Mouse (Mus musculus) heart, embryonic 10.5 days (tissue): ENCODE results near the gene Nle1. TPM values are rescaled to one million over a fixed set of nuclear protein-coding genes. Genes with fewer than 3 reads are reported as not detected.

Experiments
- DNase-seq: peaks from one replicate; pipeline ENCODE4 v3.0.0-alpha.2; 2017; ENCODE audit warnings: low spot score
- H3K27ac ChIP-seq: fragments of 300-500 bp; sonication (generic); 2 replicates; pipeline ENCODE4 v1.5.1; 2016; ENCODE audit warnings: mild to moderate bottlenecking
- H3K27me3 ChIP-seq: fragments of 300-500 bp; sonication (generic); 2 replicates; pipeline ENCODE4 v1.6.1; 2016; ENCODE audit warnings: mild to moderate bottlenecking; ENCODE audit not compliant: poor library complexity, insufficient read depth, severe bottlenecking
- H3K36me3 ChIP-seq: fragments of 300-500 bp; sonication (generic); 2 replicates; pipeline ENCODE4 v1.6.1; 2016; ENCODE audit warnings: mild to moderate bottlenecking, moderate library complexity
- H3K4me1 ChIP-seq: fragments of 300-500 bp; sonication (generic); 2 replicates; pipeline ENCODE4 v1.6.1; 2016; ENCODE audit warnings: mild to moderate bottlenecking
- H3K4me3 ChIP-seq: fragments of 300-500 bp; sonication (generic); 2 replicates; pipeline ENCODE4 v1.5.1; 2016; ENCODE audit warnings: mild to moderate bottlenecking, moderate library complexity
- H3K9me3 ChIP-seq: fragments of 300-500 bp; sonication (generic); 2 replicates; pipeline ENCODE4 v1.6.1; 2016; ENCODE audit warnings: mild to moderate bottlenecking, moderate library complexity
- WGBS: fragments of 180-500 bp; shearing (Covaris S2); methylation state at CpG from one replicate; pipeline ENCODE4 v1.1.7; 2016; 5-methylcytosine and 5-hydroxymethylcytosine counted together
- polyA plus RNA-seq: library from polyadenylated mRNA; unstranded; fragments of >200 nt; fragmentation: Nextera tagmentation; extraction: Ambion mirVana; gene quantifications from 2 replicates; pipeline ENCODE4 v1.2.1, GENCODE M21; 2016

Gene Nle1
- polyA plus RNA-seq, 1 experiment from 2014 or later, result 37.7 TPM

DNA sequence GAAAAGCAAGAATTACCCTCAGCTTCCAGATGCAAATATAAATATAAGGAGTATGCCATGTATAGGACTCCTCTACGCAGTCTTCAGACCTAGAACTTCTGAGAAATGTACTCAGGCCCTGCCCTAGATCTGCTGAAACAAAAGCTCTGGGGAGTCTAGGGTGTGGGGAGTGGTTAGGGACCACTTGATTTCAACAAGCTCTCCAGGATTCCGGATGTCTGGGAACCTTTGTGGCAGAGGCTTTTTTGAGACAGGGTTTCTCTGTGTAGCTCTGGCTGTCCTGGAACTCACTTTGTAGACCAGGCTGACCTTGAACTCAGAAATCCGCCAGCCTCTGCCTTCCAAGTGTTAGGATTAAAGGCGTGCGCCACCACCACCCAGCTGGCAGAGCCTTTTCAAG, 2.4 kb downstream of the Nle1 start:
- Histone ChIP-seq H3K4me3 (no peak overlapping the region), H3K36me3 (peaks cover 62% of the 10 kb centered on the region), H3K27me3 (no peaks in the 10 kb centered on the region), H3K9me3 (no peaks in the 10 kb centered on the region), H3K27ac (no peak overlapping the region), H3K4me1 (peaks cover 35% of the 10 kb centered on the region)
- no peak for DNase-seq
- 90% methylated on average over 5 of the region's 5 CpGs for WGBS

DNA sequence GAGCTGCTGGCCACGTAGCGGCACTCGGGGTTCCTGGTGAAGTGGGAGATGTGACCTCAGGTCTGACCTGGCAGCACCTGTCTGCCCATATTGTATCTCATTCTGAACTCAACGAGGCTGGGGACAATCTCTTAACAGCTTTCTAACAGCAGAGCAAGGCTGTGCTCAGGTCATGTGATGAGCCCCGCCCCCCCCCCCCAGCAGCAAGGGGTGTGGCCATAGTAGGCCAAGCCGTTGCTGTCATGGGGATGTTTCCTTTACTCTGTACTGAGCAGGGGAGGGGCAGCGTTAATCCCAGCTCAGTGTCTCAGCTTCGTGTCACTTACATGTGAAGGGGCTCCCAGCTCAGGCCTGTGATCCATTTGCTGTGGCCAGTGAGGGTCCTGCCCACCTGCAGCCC, 3.3 kb downstream of the Nle1 start:
- Histone ChIP-seq H3K27ac (no peak overlapping the region), H3K9me3 (no peaks in the 10 kb centered on the region), H3K27me3 (no peaks in the 10 kb centered on the region), H3K36me3 (peaks cover 70% of the 10 kb centered on the region), H3K4me3 (no peak overlapping the region), H3K4me1 (peaks cover 27% of the 10 kb centered on the region)
- no peak for DNase-seq
- WGBS, result 64% methylated on average over 8 of the region's 8 CpGs

DNA sequence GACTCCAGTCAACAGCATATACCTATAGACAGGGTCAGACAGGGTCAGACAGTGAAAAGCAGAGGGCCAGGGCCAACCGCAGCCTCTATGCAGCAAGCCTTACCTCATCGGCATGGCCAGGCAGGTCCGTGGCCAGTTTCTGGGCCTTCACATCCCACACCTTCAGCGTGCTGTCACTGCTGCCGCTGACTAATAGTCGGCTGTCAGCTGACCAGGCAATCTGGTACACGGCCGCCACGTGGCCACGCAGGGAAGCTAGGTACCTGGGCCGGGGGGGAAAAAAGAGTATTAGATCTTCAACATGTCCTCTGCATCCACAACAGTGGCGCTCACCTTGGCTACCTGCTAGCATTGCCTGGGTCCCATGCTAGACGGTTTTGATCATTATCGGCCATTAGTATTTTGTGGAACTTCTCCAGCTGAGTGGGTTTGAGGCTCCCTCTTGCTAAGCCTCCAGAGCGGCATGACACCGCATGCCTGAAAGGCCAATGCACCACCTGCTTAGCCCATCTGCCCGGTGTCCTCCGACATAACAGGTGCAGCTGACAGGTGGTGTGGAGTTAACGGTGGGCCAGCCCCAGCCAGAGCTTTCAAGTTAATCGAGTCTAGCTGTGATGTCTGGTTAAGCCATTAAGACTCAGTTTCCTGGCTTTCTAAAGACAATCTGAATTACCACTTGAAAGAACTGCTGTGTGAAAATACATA, 6.5 kb downstream of the Nle1 start:
- H3K4me3 ChIP-seq, result no peak overlapping the region
- H3K4me1 ChIP-seq, result peaks cover 7% of the 10 kb centered on the region; the same call in 1 of the 2 replicates
- no peaks in the 10 kb centered on the region for H3K27me3 ChIP-seq
- no peak for DNase-seq
- WGBS, result 95% methylated on average over 20 of the region's 20 CpGs
- peaks cover 83% of the 10 kb centered on the region for H3K36me3 ChIP-seq
- H3K27ac ChIP-seq, result no peak overlapping the region
- no peaks in the 10 kb centered on the region for H3K9me3 ChIP-seq

DNA sequence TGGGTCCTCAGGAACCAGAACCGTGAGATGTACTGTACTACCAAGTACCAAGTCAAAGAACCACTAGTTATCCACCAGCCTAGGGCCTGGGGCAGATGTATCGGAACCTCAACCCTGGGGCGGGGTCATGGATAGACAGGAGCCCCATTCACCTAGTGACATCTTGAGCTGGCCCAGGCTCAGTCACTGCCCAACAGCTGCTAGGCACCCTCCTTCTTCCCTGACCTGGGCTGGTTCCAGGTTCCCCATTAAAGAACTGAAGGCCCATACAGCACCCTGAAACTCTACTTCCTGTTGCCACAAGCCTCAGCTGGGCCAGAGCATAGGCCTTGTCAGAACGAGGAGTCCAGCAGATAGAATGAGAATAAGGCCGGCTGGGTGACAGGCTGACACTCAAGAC, 8.5 kb downstream of the Nle1 start:
- H3K4me1 ChIP-seq, result no peaks in the 10 kb centered on the region
- H3K27me3 ChIP-seq, result no peaks in the 10 kb centered on the region
- H3K4me3 ChIP-seq, result no peak overlapping the region
- no peak overlapping the region for H3K27ac ChIP-seq
- 87% methylated on average over 5 of the region's 5 CpGs for WGBS
- DNase-seq, result no peak
- H3K36me3 ChIP-seq, result peaks cover 63% of the 10 kb centered on the region
- no peaks in the 10 kb centered on the region for H3K9me3 ChIP-seq

DNA sequence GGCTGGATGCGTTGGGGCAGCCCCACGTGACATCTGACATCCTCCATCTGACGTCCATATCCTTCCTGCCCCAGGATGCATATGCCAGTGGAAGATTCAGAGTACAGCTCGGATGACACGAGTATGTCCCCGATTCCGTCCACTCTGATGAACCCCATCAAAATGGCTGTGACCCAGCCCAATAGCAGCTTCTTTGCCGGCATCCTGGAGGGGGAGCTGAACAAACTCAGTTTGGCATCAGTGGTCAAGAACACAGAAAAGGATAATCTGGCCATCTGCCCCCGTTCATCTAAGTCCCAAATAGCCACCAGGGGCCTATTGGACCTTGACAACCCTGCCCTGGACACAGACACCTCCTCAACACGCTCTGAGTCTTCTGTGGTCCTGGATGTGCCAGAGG, 10.7 kb downstream of the Nle1 start:
- Histone ChIP-seq H3K36me3 (peaks cover 41% of the 10 kb centered on the region), H3K4me1 (no peaks in the 10 kb centered on the region), H3K4me3 (no peak overlapping the region), H3K27me3 (0 out of 2 replicates have a peak, but pooled peaks cover 2% of the 10 kb centered on the region), H3K27ac (no peak overlapping the region), H3K9me3 (no peaks in the 10 kb centered on the region)
- 83% methylated on average over 10 of the region's 10 CpGs for WGBS
- no peak for DNase-seq

DNA sequence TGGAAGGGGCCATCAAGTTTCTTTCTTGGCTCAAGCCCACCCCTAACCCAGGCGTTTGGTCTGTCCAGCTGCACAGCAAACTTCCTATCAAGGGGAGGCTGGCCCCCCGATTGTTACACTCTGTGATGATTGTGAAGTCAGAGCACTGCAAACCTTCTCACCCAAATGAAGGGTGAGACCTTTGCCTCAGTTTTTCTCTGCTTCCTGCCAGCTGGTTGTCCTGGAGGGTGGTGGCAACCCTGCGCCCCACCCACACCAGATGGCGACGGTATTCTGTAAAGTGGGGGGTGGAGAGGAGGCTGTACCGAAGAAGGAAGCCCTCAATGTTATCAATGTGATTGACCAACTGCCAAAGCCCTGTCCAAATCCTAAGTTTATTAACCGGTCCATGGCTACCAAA, 16.3 kb downstream of the Nle1 start, which contains the start of gene Fndc8:
Fndc8 (plus strand) TSS at position 189 of the 400 bp plus-strand sequence.
- Histone ChIP-seq H3K27me3 (peaks cover 17% of the 10 kb centered on the region; the same call in 1 of the 2 replicates), H3K4me1 (peaks cover 19% of the 10 kb centered on the region), H3K36me3 (no peaks in the 10 kb centered on the region), H3K27ac (no peak within 1 kb of the TSS), H3K4me3 (no peak within 1 kb of the TSS), H3K9me3 (no peaks in the 10 kb centered on the region)
- DNase-seq, result no peak
- WGBS, result 50% methylated on average over 7 of the region's 7 CpGs

DNA sequence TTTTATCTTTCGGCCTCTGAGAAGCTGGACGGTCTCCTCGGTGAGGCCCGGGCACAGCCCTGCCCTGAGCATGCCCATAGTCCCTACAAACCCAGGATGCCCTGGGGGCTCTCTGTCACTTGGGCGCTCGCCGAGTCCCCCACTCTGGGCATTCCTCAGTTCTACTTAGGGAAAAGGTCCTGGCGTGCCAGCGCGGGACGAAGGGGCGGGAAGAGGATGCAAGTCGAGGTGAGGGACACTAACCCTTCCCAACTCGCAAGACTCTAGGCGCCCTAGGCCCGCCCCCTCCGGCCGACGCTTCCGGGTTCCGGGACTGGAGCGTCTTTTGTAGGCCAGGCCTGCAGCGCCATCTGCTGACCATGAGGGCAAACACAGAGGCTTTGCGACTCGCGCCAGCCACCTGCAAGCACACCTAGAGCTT, 17.9 kb downstream of the Nle1 start, which contains the start of gene Rad51d:
Rad51d (minus strand) TSS at position 273 of the 421 bp plus-strand sequence.
- Histone ChIP-seq H3K4me3 (peak within 1 kb of the TSS; percentile 85), H3K36me3 (no peaks in the 10 kb centered on the region), H3K27me3 (peaks cover 17% of the 10 kb centered on the region; the same call in 1 of the 2 replicates), H3K9me3 (no peaks in the 10 kb centered on the region), H3K4me1 (peaks cover 19% of the 10 kb centered on the region), H3K27ac (peak within 1 kb of the TSS; percentile 91)
- DNase-seq, result peak; percentile 96
- WGBS, result under 1% methylated on average over 26 of the region's 26 CpGs

DNA sequence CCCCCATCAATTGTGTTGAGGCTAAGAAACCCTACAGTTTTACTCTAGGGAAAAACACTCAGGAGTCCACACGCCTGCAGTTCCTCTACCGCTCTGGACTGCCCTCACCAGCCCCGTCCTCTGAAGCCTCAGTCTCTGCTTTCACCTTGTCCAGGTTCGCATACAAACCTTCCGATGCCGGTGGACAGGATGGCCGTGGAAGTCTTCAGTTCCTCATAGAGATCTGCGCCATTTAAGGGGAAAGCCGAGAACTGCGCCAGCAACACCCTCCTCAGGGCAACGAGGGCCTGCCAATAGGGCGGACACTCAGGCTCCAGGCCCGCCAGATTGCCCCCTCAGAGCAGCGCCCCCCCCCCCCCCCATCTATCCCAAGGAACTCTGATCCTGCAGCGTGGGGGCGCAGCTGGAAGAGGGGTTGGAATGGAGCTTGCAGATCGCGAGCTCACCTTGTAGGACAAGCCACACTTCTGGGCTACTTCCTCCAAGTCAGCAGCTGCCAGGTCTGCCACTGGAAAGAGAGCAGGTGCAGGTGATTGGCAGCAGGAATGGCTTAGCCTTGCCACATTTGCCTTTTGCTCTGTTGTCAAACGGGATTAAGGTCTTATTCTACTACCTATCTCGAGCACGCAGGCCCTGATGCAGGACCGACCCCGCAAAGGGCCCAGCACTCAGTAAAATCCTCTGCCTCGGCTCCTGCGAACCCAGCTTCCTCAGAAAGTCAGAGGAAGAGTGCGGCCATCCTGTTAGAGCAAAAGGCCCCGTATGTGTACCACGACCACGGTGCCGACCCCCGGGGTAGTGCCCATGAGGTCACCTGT, 18.5 kb downstream of the Nle1 start:
- H3K9me3 ChIP-seq, result no peaks in the 10 kb centered on the region
- no peaks in the 10 kb centered on the region for H3K36me3 ChIP-seq
- peak overlapping the region; percentile 91 for H3K27ac ChIP-seq
- peak overlapping the region; percentile 85 for H3K4me3 ChIP-seq
- H3K4me1 ChIP-seq, result peaks cover 19% of the 10 kb centered on the region
- WGBS, result 7% methylated on average over 31 of the region's 31 CpGs
- H3K27me3 ChIP-seq, result peaks cover 17% of the 10 kb centered on the region; the same call in 1 of the 2 replicates
- peak; percentile 73 for DNase-seq

DNA sequence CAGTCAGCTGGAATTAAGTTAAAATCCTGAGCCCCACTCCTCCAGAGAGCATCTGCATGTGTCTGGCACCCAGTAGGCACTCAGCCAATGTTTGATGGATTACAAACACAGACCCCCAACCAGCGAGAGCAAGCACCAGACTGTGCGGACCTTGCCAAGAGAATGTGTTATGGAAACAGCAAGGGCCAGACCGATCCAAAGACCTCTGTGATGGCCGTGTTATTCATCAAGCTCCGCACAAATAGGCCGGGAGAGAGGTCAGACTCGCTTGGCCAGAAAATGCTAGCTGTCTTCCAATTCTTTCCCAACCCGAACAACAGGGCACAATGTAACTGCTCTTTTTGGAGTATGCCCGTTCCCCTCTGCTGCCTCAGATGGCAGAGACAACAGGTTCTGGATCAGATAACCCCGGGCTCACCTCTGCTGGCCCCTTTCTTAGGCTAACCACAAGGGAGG, 19.7 kb downstream of the Nle1 start:
- H3K4me1 ChIP-seq, result peaks cover 19% of the 10 kb centered on the region
- H3K36me3 ChIP-seq, result no peaks in the 10 kb centered on the region
- peaks cover 17% of the 10 kb centered on the region; the same call in 1 of the 2 replicates for H3K27me3 ChIP-seq
- 67% methylated on average over 10 of the region's 10 CpGs for WGBS
- DNase-seq, result no peak
- H3K4me3 ChIP-seq, result no peak overlapping the region
- no peak overlapping the region for H3K27ac ChIP-seq
- no peaks in the 10 kb centered on the region for H3K9me3 ChIP-seq

DNA sequence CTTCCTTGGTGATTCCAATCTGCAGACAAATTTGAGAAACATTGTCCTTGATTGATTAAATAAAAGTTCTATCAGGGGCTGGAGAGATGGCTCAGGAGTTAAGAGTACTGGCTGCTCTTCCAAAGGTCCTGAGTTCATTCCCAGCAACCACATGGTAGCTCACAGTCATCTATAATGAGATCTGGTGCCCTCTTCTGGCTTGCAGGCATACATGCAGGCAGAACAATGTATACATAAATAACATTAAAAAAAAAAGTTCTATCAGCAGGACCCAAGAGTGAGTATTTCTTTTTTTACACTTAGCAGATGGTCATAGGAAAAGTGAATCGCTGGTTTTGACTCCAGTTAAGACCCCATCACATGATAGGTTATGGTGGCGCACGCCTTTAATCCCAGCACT, 21.7 kb downstream of the Nle1 start:
- no peak for DNase-seq
- no peaks in the 10 kb centered on the region for H3K9me3 ChIP-seq
- H3K36me3 ChIP-seq, result peaks cover 10% of the 10 kb centered on the region
- WGBS, result 80% methylated on average over 3 of the region's 3 CpGs
- no peak overlapping the region for H3K27ac ChIP-seq
- H3K4me3 ChIP-seq, result no peak overlapping the region
- H3K4me1 ChIP-seq, result peaks cover 19% of the 10 kb centered on the region
- peaks cover 6% of the 10 kb centered on the region; the same call in 1 of the 2 replicates for H3K27me3 ChIP-seq

DNA sequence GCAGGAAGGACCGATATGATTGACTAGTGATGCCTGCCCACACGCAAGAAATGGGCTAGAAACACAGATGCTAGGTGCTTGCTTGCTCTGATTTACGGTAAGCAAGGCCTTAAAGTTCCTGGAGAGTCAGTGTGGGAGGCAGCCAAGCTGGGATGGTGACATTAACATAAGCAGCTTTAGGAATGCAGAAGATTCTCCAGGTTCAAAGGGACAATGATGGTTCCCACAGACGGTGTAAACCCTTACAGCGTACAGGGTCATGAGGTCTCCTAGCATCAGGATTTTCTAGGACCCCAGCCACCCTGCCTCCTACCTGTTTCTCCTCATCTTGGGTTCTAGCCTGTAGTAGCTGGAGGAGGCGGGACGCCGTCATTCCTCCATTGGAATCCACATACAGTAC, 25.0 kb downstream of the Nle1 start:
- Histone ChIP-seq H3K9me3 (no peaks in the 10 kb centered on the region), H3K27ac (no peak overlapping the region), H3K36me3 (peaks cover 24% of the 10 kb centered on the region), H3K27me3 (no peaks in the 10 kb centered on the region), H3K4me3 (no peak overlapping the region), H3K4me1 (0 out of 2 replicates have a peak, but pooled peaks cover under 1% of the 10 kb centered on the region)
- DNase-seq, result no peak
- WGBS, result 61% methylated on average over 8 of the region's 8 CpGs

DNA sequence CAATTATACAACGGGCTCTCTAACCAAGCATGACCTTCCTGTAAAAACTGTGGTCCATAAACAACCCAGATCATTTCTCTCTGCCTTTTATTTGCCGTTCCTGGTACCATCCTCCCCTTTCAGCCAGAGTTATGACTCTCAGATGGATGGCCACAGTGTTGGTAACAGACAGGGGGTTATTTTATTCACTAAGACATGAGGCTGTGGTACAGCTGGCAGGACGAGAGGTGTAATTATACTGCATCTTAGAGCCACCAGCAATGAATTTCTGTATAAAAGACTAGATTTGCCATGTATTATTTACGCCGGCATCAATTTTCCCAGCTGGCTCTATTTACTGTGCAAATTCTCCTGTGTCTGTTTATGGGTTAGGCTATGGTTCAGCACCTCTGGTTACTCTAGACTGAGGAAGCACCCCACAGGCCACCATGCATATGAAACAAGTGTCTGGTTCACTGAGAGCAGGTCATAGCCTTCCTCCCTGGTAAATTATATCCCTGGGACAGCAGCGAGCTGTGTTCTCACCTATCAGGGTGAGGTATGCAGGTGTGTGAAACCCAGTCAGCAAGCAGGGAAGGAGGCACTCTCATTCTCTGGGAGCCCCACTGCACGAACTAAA, 30.4 kb downstream of the Nle1 start:
- no peaks in the 10 kb centered on the region for H3K9me3 ChIP-seq
- no peak overlapping the region for H3K4me3 ChIP-seq
- peaks cover 5% of the 10 kb centered on the region; the same call in 1 of the 2 replicates for H3K4me1 ChIP-seq
- WGBS, result 85% methylated on average over 7 of the region's 7 CpGs
- no peaks in the 10 kb centered on the region for H3K27me3 ChIP-seq
- DNase-seq, result no peak
- peaks cover 24% of the 10 kb centered on the region for H3K36me3 ChIP-seq
- H3K27ac ChIP-seq, result no peak overlapping the region
